In the genomic region with DNA sequence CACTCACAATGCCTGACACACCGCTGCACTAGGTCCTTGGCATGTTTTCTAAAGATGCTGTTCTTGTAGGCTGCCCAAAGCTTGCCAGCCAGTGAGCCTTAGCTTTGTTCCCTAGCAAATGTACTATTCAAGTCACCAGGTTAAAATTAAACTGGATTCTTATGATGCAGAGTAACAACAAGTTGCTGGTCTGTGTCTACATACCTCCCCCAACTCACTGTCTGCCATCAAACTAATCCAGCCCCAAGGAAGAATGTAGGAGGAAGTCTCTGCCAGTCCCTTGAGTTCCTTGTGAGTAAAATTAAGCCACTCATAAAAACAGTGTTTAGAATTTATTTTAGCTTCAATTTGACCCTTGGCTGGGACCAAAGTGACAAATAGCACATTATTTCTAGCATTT, we compare ENCODE assay signal across 30 mouse cellular contexts. TPM values are rescaled to one million over a fixed set of nuclear protein-coding genes. Genes with fewer than 3 reads are reported as not detected.
DNase-seq lines count a peak whose midpoint lies in the region; ATAC-seq and TF ChIP-seq lines count a peak whose summit lies in the region.
"Had no signal": no experiment of that assay in that cellular context is flagged by ENCODE, and none has a peak within 500 bp of the region (broad histone marks: within the 10 kb centered on the region; RNA-seq: fewer than 3 reads in every experiment).

No protein-coding gene starts in this region.

- no peak for ATAC-seq in intestine, embryonic 15.5 days
- ATAC-seq: CD4-positive, CD25-positive, alpha-beta regulatory T cell, adult 4 months; forebrain, embryonic 14.5 days; forebrain, postnatal 0 days; hindbrain, postnatal 0 days; inflammation-experienced regulatory T-cells, adult 6 months had no signal

- no peak for TF ChIP-seq CTCF in layer of hippocampus, adult 2 months (conservative IDR thresholded peaks at IDR 0.05)
- no peak for TF ChIP-seq CTCF in cortical plate, adult 2 months (IDR thresholded peaks at IDR 0.05; ENCODE audit: extremely low read depth, insufficient read depth, low read length)

- no peaks in the 10 kb centered on the region for H3K36me3 ChIP-seq in intestine, embryonic 15.5 days
- H3K36me3 ChIP-seq: embryonic facial prominence, embryonic 12.5 days; embryonic facial prominence, embryonic 15.5 days; heart, embryonic 13.5 days had no signal

- DNase-seq in frontal cortex, postnatal 36 days (ENCODE audit: low spot score in 2 of 2), result peak; percentile 12 to 48
- no peak for DNase-seq in frontal cortex, postnatal 25 days (ENCODE audit: low spot score in 2 of 2)
- DNase-seq in layer of hippocampus, adult 2 months (ENCODE audit: low spot score in 2 of 2), result no peak
- DNase-seq in layer of hippocampus, postnatal 10 days (ENCODE audit: low spot score in 2 of 2), result no peak
- peak; percentile 63 for DNase-seq in brain, adult 2 months (ENCODE audit: low read depth, low spot score)
- no peak for DNase-seq in adrenal gland, adult 2 months
- DNase-seq: adrenal gland, adult 8-10 months; adrenal gland, postnatal 25 days; cerebellum, adult 18-20 months; cerebellum, adult 9-10 months; cerebellum, postnatal 14 days; forebrain, postnatal 0 days; gastrocnemius, adult 2 months; gastrocnemius, postnatal 14 days; heart, adult 11 months; heart, postnatal 14 days; heart, postnatal 4 days had no signal

- H3K4me2 ChIP-seq in intestine, embryonic 15.5 days (replicated peaks), result no peak overlapping the region
- H3K4me2 ChIP-seq: embryonic facial prominence, embryonic 12.5 days; embryonic facial prominence, embryonic 15.5 days; heart, embryonic 13.5 days; hindbrain, embryonic 14.5 days had no signal

- H3K9me3 ChIP-seq in intestine, embryonic 15.5 days, result no peaks in the 10 kb centered on the region
- H3K9me3 ChIP-seq: embryonic facial prominence, embryonic 12.5 days; embryonic facial prominence, embryonic 15.5 days; heart, embryonic 13.5 days had no signal

- 0 out of 2 replicates have a peak overlapping the region, but pooled peaks have one; percentile 36 for H3K27ac ChIP-seq in layer of hippocampus, adult 2 months
- peak overlapping the region; percentile 48 for H3K27ac ChIP-seq in cortical plate, adult 2 months (ENCODE audit: insufficient read depth, low read length)
- no peak overlapping the region for H3K27ac ChIP-seq in intestine, embryonic 15.5 days
- H3K27ac ChIP-seq: embryonic facial prominence, embryonic 12.5 days; embryonic facial prominence, embryonic 15.5 days; gastrocnemius, adult 2 months; heart, embryonic 13.5 days; hindbrain, embryonic 14.5 days; hindbrain, postnatal 0 days had no signal

- TF ChIP-seq POLR2A in cortical plate, adult 2 months (IDR thresholded peaks at IDR 0.05; ENCODE audit: extremely low read depth, insufficient read depth, low read length), result no peak

- no peak overlapping the region for H3K4me3 ChIP-seq in layer of hippocampus, adult 2 months
- H3K4me3 ChIP-seq in cortical plate, adult 2 months (ENCODE audit: insufficient read depth, low read length), result no peak overlapping the region
- no peak overlapping the region for H3K4me3 ChIP-seq in intestine, embryonic 15.5 days (replicated peaks)
- H3K4me3 ChIP-seq: embryonic facial prominence, embryonic 12.5 days; embryonic facial prominence, embryonic 15.5 days; gastrocnemius, adult 2 months; heart, embryonic 13.5 days had no signal

- no peak overlapping the region for H3K9ac ChIP-seq in intestine, embryonic 15.5 days
- H3K9ac ChIP-seq: embryonic facial prominence, embryonic 12.5 days; embryonic facial prominence, embryonic 15.5 days; forebrain, postnatal 0 days; heart, embryonic 13.5 days; hindbrain, embryonic 14.5 days had no signal

- no peaks in the 10 kb centered on the region for H3K27me3 ChIP-seq in intestine, embryonic 15.5 days (replicated peaks)
- H3K27me3 ChIP-seq: embryonic facial prominence, embryonic 12.5 days; embryonic facial prominence, embryonic 15.5 days had no signal

- 73% methylated on average over 1 of the region's 1 CpGs for WGBS in intestine, embryonic 15.5 days

- H3K4me1 ChIP-seq in cortical plate, adult 2 months (ENCODE audit: control insufficient read depth, insufficient read depth, low read length), result peaks cover 3% of the 10 kb centered on the region
- H3K4me1 ChIP-seq in intestine, embryonic 15.5 days (replicated peaks), result no peaks in the 10 kb centered on the region
- H3K4me1 ChIP-seq: embryonic facial prominence, embryonic 12.5 days; embryonic facial prominence, embryonic 15.5 days had no signal

RNA-seq across cellular contexts. Expression of gene Sln, which starts 3.7 kb away (rescaled TPM):
- under 1 TPM; 0.37 to 0.64 TPM for total RNA-seq in layer of hippocampus, adult 2 months (2021)
- total RNA-seq in layer of hippocampus, postnatal 10 days (2021), result under 1 TPM in 1 of 2 experiments, not detected in 1; 0.33 TPM
- 0.38 and 0.50 TPM in 2 replicates for polyA plus RNA-seq in cortical plate, adult 2 months (2012; rRNA removed)
- polyA plus RNA-seq in intestine, embryonic 15.5 days (2015; fragmentation: Nextera tagmentation; extraction: Ambion mirVana), result 0.66 and 1.3 TPM in 2 replicates
- total RNA-seq in adrenal gland, adult 2 months (2021), result not detected
- not detected in 2 replicates for polyA plus RNA-seq in adrenal gland, adult 2 months (2012; rRNA removed)
- total RNA-seq: adrenal gland, adult 8-10 months; adrenal gland, postnatal 25 days; forebrain, postnatal 0 days; hindbrain, postnatal 0 days; MEL had no signal
- polyA plus RNA-seq: C2C12; CD4-positive, CD25-positive, alpha-beta regulatory T cell, adult 4 months; forebrain, embryonic 11.5 days; inflammation-experienced regulatory T-cells, adult 6 months had no signal

Comparison
In these comparisons a context has a peak if more than half of its experiments do, and no peak if none do; other contexts are left out.
1. DNase-seq: peak in frontal cortex, postnatal 36 days (2 of 2) and brain, adult 2 months (single experiment); none in frontal cortex, postnatal 25 days (0 of 2), layer of hippocampus, adult 2 months (0 of 2), layer of hippocampus, postnatal 10 days (0 of 2) and adrenal gland, adult 2 months (single experiment).